Mouse (Mus musculus): ENCODE measurements at regions not wholly inside any gene's neighbourhood (a gene's known extent, or its start where the extent isn't known, plus 50 kb on each side); places are given as distances from the start of the nearest gene placed in this dataset.

GRCm38 (mm10) chr5:103340626-103341025 is 84.4 kb upstream of the Ptpn13 start:
- TF ChIP-seq ZKSCAN1 (IDR thresholded peaks at IDR 0.05; ENCODE audit: borderline replicate concordance, low read depth, low read length) (no peak), SMC3 (IDR thresholded peaks at IDR 0.05; ENCODE audit: low read depth, low read length) (no peak), POLR2AphosphoS2 (IDR thresholded peaks at IDR 0.05; ENCODE audit: low read depth, low read length) (no peak), E2F4 (IDR thresholded peaks at IDR 0.05; ENCODE audit: insufficient replicate concordance, low read depth, low read length) (no peak), ZC3H11A (IDR thresholded peaks at IDR 0.05; ENCODE audit: low read depth, low read length) (no peak), EP300 (IDR thresholded peaks at IDR 0.05; ENCODE audit: low read length) (no peak), KAT2A (IDR thresholded peaks at IDR 0.05; ENCODE audit: insufficient replicate concordance, low read length) (no peak), MAFK (IDR thresholded peaks at IDR 0.05; ENCODE audit: insufficient replicate concordance, low read length) (no peak), MAZ (IDR thresholded peaks at IDR 0.05; ENCODE audit: low read depth, low read length) (no peak), UBTF (IDR thresholded peaks at IDR 0.05; ENCODE audit: low read depth, low read length) (no peak)

Measured in CH12.LX (cell line).